Mouse (Mus musculus) midbrain, embryonic 15.5 days (tissue): ENCODE results near the gene Diras1. TPM values are rescaled to one million over a fixed set of nuclear protein-coding genes. Genes with fewer than 3 reads are reported as not detected.

Experiments used
- ATAC-seq: fragments of 200-750 bp; cut with Nextera tagmentation; replicated peaks from 2 replicates; pipeline ENCODE4 v1.8.0; 2017; ENCODE audit warnings: moderate TSS enrichment
- H3K27ac ChIP-seq: fragments of 300-500 bp; sonication (generic); 2 replicates; pipeline ENCODE4 v1.5.1; 2015; ENCODE audit warnings: mild to moderate bottlenecking, inconsistent platforms
- H3K27me3 ChIP-seq: fragments of 300-500 bp; sonication (generic); replicated peaks from 2 replicates; pipeline ENCODE4 v1.6.1; 2015; ENCODE audit warnings: inconsistent platforms
- H3K36me3 ChIP-seq: fragments of 300-500 bp; sonication (generic); replicated peaks from 2 replicates; pipeline ENCODE4 v1.6.1; 2015; ENCODE audit warnings: inconsistent platforms
- H3K4me1 ChIP-seq: fragments of 300-500 bp; sonication (generic); 2 replicates; pipeline ENCODE4 v1.6.1; 2015; ENCODE audit warnings: inconsistent platforms
- H3K4me2 ChIP-seq: fragments of 300-500 bp; sonication (generic); 2 replicates; pipeline ENCODE4 v1.6.1; 2015; ENCODE audit warnings: inconsistent platforms, mild to moderate bottlenecking, moderate library complexity
- H3K4me3 ChIP-seq: fragments of 300-500 bp; sonication (generic); 2 replicates; pipeline ENCODE4 v1.5.1; 2015; ENCODE audit warnings: mild to moderate bottlenecking, inconsistent platforms
- H3K9ac ChIP-seq: fragments of 300-500 bp; sonication (generic); 2 replicates; pipeline ENCODE4 v1.6.1; 2015; ENCODE audit warnings: mild to moderate bottlenecking, inconsistent platforms
- H3K9me3 ChIP-seq: fragments of 300-500 bp; sonication (generic); 2 replicates; pipeline ENCODE4 v1.6.1; 2016; ENCODE audit warnings: inconsistent platforms
- WGBS: fragments of 180-500 bp; shearing (Covaris S2); methylation state at CpG from one replicate; pipeline ENCODE4 v1.1.7; 2015; ENCODE audit warnings: mixed read lengths; 5-methylcytosine and 5-hydroxymethylcytosine counted together
- polyA plus RNA-seq: library from polyadenylated mRNA; unstranded; fragments of >200 nt; fragmentation: Nextera tagmentation; extraction: Ambion mirVana; gene quantifications from 2 replicates; pipeline ENCODE4 v1.2.1, GENCODE M21; 2015

The Diras1 gene
- polyA plus RNA-seq, 1 experiment from 2014 or later, result 77.5 TPM

- H3K4me1 ChIP-seq, result peaks cover 7% of the 10 kb centered on the region
- H3K4me2 ChIP-seq, result no peak overlapping the region
- no peak overlapping the region for H3K9ac ChIP-seq
- no peak overlapping the region for H3K4me3 ChIP-seq
- H3K27ac ChIP-seq, result no peak overlapping the region
- H3K36me3 ChIP-seq, result no peaks in the 10 kb centered on the region
- H3K9me3 ChIP-seq, result no peaks in the 10 kb centered on the region
- 80% methylated on average over 4 of the region's 4 CpGs for WGBS
- ATAC-seq, result no peak
- H3K27me3 ChIP-seq, result peaks cover 30% of the 10 kb centered on the region
Observed at GRCm38 (mm10) chr10:80982381-80982780, 43.1 kb downstream of the Diras1 start.

- no peaks in the 10 kb centered on the region for H3K9me3 ChIP-seq
- H3K27ac ChIP-seq, result no peak overlapping the region
- H3K9ac ChIP-seq, result no peak overlapping the region
- WGBS, result 51% methylated on average over 7 of the region's 7 CpGs
- ATAC-seq, result no peak
- no peak overlapping the region for H3K4me3 ChIP-seq
- peaks cover 25% of the 10 kb centered on the region for H3K27me3 ChIP-seq
- no peak overlapping the region for H3K4me2 ChIP-seq
- H3K36me3 ChIP-seq, result no peaks in the 10 kb centered on the region
- H3K4me1 ChIP-seq, result peaks cover 7% of the 10 kb centered on the region
Observed at GRCm38 (mm10) chr10:80981564-80982112, 43.8 kb downstream of the Diras1 start.

DNA sequence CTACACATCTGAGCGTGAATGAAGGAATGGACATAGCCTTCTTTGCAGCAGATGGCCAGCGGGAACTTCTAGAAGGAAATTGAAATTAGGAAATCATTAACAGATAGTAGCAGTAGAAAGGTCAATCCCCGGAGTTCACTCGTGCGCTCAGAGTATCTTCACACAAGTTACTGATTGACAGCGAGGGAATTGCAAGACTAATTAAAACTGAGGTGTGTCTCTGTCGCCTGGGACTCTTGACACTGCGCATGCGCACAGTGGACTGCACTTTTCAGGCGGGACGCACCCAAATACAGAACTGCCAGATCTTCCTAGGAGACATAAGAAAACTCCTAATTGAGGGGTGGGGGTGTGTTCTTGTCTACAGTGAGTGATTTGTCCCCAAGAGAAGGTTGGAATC, 50.0 kb downstream of the Diras1 start:
- H3K27me3 ChIP-seq, result no peaks in the 10 kb centered on the region
- H3K4me3 ChIP-seq, result no peak overlapping the region
- WGBS, result 93% methylated on average over 11 of the region's 11 CpGs
- peaks cover 3% of the 10 kb centered on the region; the same call in 1 of the 2 replicates for H3K4me1 ChIP-seq
- no peaks in the 10 kb centered on the region for H3K9me3 ChIP-seq
- no peaks in the 10 kb centered on the region for H3K36me3 ChIP-seq
- no peak overlapping the region for H3K27ac ChIP-seq
- no peak overlapping the region for H3K9ac ChIP-seq
- ATAC-seq, result no peak
- no peak overlapping the region for H3K4me2 ChIP-seq

- Histone ChIP-seq H3K4me2 (no peak overlapping the region), H3K4me1 (peaks cover 3% of the 10 kb centered on the region; the same call in 1 of the 2 replicates)
- WGBS, result 89% methylated on average over 1 of the region's 1 CpGs
Observed at GRCm38 (mm10) chr10:80973722-80974121, 51.7 kb downstream of the Diras1 start.

GRCm38 (mm10) chr10:80972071-80972987, 53.1 kb downstream of the Diras1 start:
- H3K9ac ChIP-seq, result no peak overlapping the region
- no peak overlapping the region for H3K27ac ChIP-seq
- WGBS, result 62% methylated on average over 11 of the region's 11 CpGs
- no peaks in the 10 kb centered on the region for H3K36me3 ChIP-seq
- ATAC-seq, result no peak
- no peak overlapping the region for H3K4me2 ChIP-seq
- H3K4me1 ChIP-seq, result peaks cover 3% of the 10 kb centered on the region; the same call in 1 of the 2 replicates
- no peaks in the 10 kb centered on the region for H3K9me3 ChIP-seq
- H3K4me3 ChIP-seq, result no peak overlapping the region
- H3K27me3 ChIP-seq, result no peaks in the 10 kb centered on the region

More at GRCm38 (mm10) chr10:80973722-80974121, 51.7 kb downstream of the Diras1 start:
- no peak overlapping the region for H3K9ac ChIP-seq
- ATAC-seq, result no peak
- no peak overlapping the region for H3K27ac ChIP-seq
- no peaks in the 10 kb centered on the region for H3K36me3 ChIP-seq
- H3K9me3 ChIP-seq, result no peaks in the 10 kb centered on the region
- H3K4me3 ChIP-seq, result no peak overlapping the region
- H3K27me3 ChIP-seq, result no peaks in the 10 kb centered on the region

GRCm38 (mm10) chr10:80971533-80971932, 53.9 kb downstream of the Diras1 start:
- H3K27ac ChIP-seq, result no peak overlapping the region
- no peak overlapping the region for H3K4me3 ChIP-seq
- H3K9ac ChIP-seq, result no peak overlapping the region
- H3K27me3 ChIP-seq, result no peaks in the 10 kb centered on the region
- no peak for ATAC-seq
- H3K4me1 ChIP-seq, result peaks cover 3% of the 10 kb centered on the region; the same call in 1 of the 2 replicates
- no peaks in the 10 kb centered on the region for H3K36me3 ChIP-seq
- no peaks in the 10 kb centered on the region for H3K9me3 ChIP-seq
- WGBS, result 85% methylated on average over 15 of the region's 15 CpGs
- H3K4me2 ChIP-seq, result no peak overlapping the region

DNA sequence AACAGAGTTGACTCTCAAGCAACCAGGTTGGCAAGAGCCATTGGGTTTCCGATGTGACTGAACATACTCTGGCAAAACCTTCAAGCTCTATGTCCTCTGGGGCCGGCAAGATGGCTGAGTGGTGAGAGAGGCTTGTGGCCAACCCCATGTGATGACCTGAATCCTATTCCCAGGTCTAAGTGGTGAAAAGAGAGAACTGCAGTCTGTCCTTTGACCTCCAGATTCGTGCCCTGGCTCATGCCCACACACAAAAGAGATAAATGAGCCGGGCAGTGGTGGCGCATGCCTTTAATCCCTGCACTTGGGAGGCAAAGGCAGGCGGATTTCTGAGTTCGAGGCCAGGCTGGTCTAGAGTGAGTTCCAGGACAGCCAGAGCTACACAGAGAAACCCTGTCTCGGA, 55.3 kb downstream of the Diras1 start:
- no peak overlapping the region for H3K27ac ChIP-seq
- 85% methylated on average over 8 of the region's 8 CpGs for WGBS
- no peak for ATAC-seq

More for the DNA sequence above, 55.3 kb downstream of the Diras1 start:
- Histone ChIP-seq H3K36me3 (no peaks in the 10 kb centered on the region), H3K4me1 (peaks cover 3% of the 10 kb centered on the region; the same call in 1 of the 2 replicates), H3K9ac (no peak overlapping the region), H3K9me3 (no peaks in the 10 kb centered on the region), H3K4me2 (no peak overlapping the region), H3K27me3 (no peaks in the 10 kb centered on the region), H3K4me3 (no peak overlapping the region)

Other genes with a start within 250 kb of the Diras1 start
- 60.3 and 62.6 TPM in 2 replicates for gene Sf3a2, start 227.5 kb downstream of the Diras1 start, polyA plus RNA-seq
- 130 and 147 TPM in 2 replicates for gene Plekhj1, start 227.0 kb downstream of the Diras1 start, polyA plus RNA-seq
- 0.10 TPM in 2 replicates for gene Amh, start 220.4 kb downstream of the Diras1 start, polyA plus RNA-seq
- gene Jsrp1, start 212.2 kb downstream of the Diras1 start, polyA plus RNA-seq, result 0.59 and 1.0 TPM in 2 replicates
- 1,243 and 1,388 TPM in 2 replicates for gene Oaz1, start 199.0 kb downstream of the Diras1 start, polyA plus RNA-seq
- 10.4 and 11.7 TPM in 2 replicates for gene Lingo3, start 181.6 kb downstream of the Diras1 start, polyA plus RNA-seq
- gene Lsm7, start 170.5 kb downstream of the Diras1 start, polyA plus RNA-seq, result 214 and 222 TPM in 2 replicates
- 85.5 and 89.5 TPM in 2 replicates for gene Sppl2b, start 170.4 kb downstream of the Diras1 start, polyA plus RNA-seq
- 0.23 and 0.41 TPM in 2 replicates for gene Tmprss9, start 153.8 kb downstream of the Diras1 start, polyA plus RNA-seq
- 318 and 330 TPM in 2 replicates for gene Timm13, start 124.7 kb downstream of the Diras1 start, polyA plus RNA-seq
- gene Lmnb2, start 107.4 kb downstream of the Diras1 start, polyA plus RNA-seq, result 46.9 and 48.9 TPM in 2 replicates
- gene Gadd45b, start 95.6 kb downstream of the Diras1 start, polyA plus RNA-seq, result 5.5 and 8.2 TPM in 2 replicates
- gene Gng7, start 10.7 kb downstream of the Diras1 start, polyA plus RNA-seq, result 19.0 and 21.2 TPM in 2 replicates
- gene Slc39a3, start 11.8 kb upstream of the Diras1 start, polyA plus RNA-seq, result 57.2 and 58.0 TPM in 2 replicates
- 353 and 376 TPM in 2 replicates for gene Sgta, start 34.5 kb upstream of the Diras1 start, polyA plus RNA-seq
- gene Thop1, start 44.4 kb upstream of the Diras1 start, polyA plus RNA-seq, result 48.8 and 52.2 TPM in 2 replicates
- gene Creb3l3, start 73.2 kb upstream of the Diras1 start, polyA plus RNA-seq, result 0.36 and 0.48 TPM in 2 replicates
- gene Map2k2, start 80.3 kb upstream of the Diras1 start, polyA plus RNA-seq, result 258 and 270 TPM in 2 replicates
- 16.2 and 16.7 TPM in 2 replicates for gene Zbtb7a, start 109.6 kb upstream of the Diras1 start, polyA plus RNA-seq
- gene Pias4, start 142.3 kb upstream of the Diras1 start, polyA plus RNA-seq, result 59.2 and 66.3 TPM in 2 replicates
- gene Eef2, start 151.0 kb upstream of the Diras1 start, polyA plus RNA-seq, result 588 and 606 TPM in 2 replicates
- 66.3 and 67.3 TPM in 2 replicates for gene Dapk3, start 157.3 kb upstream of the Diras1 start, polyA plus RNA-seq
- gene 4930442H23Rik, start 158.2 kb upstream of the Diras1 start, polyA plus RNA-seq, result not detected in 2 replicates
- 0.14 TPM in 1 of 2 replicates, not detected in the other for gene Nmrk2, start 176.4 kb upstream of the Diras1 start, polyA plus RNA-seq
- gene Atcay, start 205.2 kb upstream of the Diras1 start, polyA plus RNA-seq, result 95.3 and 96.7 TPM in 2 replicates
- gene Zfr2, start 207.5 kb upstream of the Diras1 start, polyA plus RNA-seq, result 35.4 and 37.2 TPM in 2 replicates
- gene Matk, start 227.3 kb upstream of the Diras1 start, polyA plus RNA-seq, result 37.2 and 40.1 TPM in 2 replicates
- gene Mrpl54, start 241.3 kb upstream of the Diras1 start, polyA plus RNA-seq, result 124 and 126 TPM in 2 replicates
- gene Apba3, start 241.3 kb upstream of the Diras1 start, polyA plus RNA-seq, result 36.4 and 38.5 TPM in 2 replicates